Mouse (Mus musculus) erythroblast, embryonic 14.5 days (primary cell): ENCODE measurements around the gene Atp13a3.

Experiments
- GATA1 ChIP-seq: IDR thresholded peaks from 2 replicates; pipeline ENCODE4 v1.6.1; 2012; ENCODE audit warnings: low read length, inconsistent platforms, mixed read lengths
- TAL1 ChIP-seq: IDR thresholded peaks from 3 replicates; pipeline ENCODE4 v1.6.1; 2012; ENCODE audit warnings: low read length, inconsistent platforms, mixed read lengths

GRCm38 (mm10) chr16:30310647-30311046, 95.1 kb downstream of the Atp13a3 start, which contains the start of gene Gp5:
- TF ChIP-seq GATA1 (no peak), TAL1 (no peak)
